Mouse (Mus musculus): Measurements from ENCODE around the gene Tsga13.

Gene Tsga13

GRCm38 (mm10) chr6:30865031-30865678 is 50.2 kb downstream of the Tsga13 start:
- no peak for DNase-seq (ENCODE audit: inconsistent age in 2 of 2, low spot score in 1 of 2)

DNA sequence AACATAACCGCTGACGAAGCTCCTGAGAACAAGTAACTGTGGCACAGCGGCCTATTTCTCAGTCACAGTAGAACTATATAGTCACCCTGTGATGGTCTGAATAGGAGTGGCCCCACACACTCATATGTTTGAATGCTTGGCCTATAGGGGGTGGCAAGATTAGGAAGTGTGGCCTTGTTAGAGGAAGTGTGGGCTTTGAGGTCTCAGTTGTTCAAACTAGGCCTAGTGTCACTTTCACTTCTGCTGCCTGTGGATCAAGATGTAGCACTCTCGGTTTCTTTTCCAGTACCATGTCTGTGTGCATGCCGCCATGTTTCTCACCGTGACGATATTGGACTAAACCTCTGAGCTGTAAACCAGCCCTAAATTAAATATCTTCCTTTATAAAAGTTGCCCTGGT is 59.4 kb downstream of the Tsga13 start:
- no peak for DNase-seq (ENCODE audit: inconsistent age in 2 of 2, low spot score in 1 of 2)

DNA sequence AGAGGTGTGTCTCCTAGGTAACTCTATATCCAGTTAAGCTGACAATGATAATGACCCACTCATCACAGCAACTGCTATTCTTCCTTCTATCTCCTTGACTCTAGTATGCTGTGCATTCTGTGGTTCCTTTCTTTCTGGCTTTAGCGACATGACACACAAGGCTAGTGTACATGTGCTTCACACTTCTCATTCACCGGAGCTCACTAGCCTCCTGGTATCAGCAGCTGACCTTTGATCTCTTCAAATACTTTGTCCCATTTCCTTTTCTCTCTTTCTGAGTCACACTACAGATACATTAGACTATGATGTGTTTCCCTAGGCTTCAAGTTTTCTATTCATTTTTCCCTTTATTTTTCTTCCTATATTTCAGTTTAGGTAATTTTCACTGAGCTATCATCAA is 60.2 kb downstream of the Tsga13 start:
- DNase-seq (ENCODE audit: inconsistent age in 2 of 2, low spot score in 1 of 2), result no peak

GRCm38 (mm10) chr6:30849818-30850217 is 65.6 kb downstream of the Tsga13 start:
- peak in 1 of 2 experiments; percentile 23 for DNase-seq (ENCODE audit: inconsistent age in 2 of 2, low spot score in 1 of 2)
